Mouse (Mus musculus): ENCODE results near the gene Speg.
A peak's percentile ranks its signal among the peaks of the same experiment; 100 is the strongest.

Speg gene

GRCm38 (mm10) chr1:75442171-75442570 is 67.1 kb downstream of the Speg start:
- DNase-seq (ENCODE audit: low read depth, low spot score) = no peak

GRCm38 (mm10) chr1:75442811-75443210 is 67.7 kb downstream of the Speg start:
- no peak for DNase-seq (ENCODE audit: low read depth, low spot score)

GRCm38 (mm10) chr1:75443247-75444024 is 68.3 kb downstream of the Speg start:
- no peak for DNase-seq (ENCODE audit: low read depth, low spot score)

GRCm38 (mm10) chr1:75444208-75444607 is 69.1 kb downstream of the Speg start:
- DNase-seq (ENCODE audit: low read depth, low spot score) = no peak

- DNase-seq (ENCODE audit: low read depth, low spot score) = no peak
These were observed 70.1 kb downstream of the Speg start for GRCm38 (mm10) chr1:75445141-75445701.

GRCm38 (mm10) chr1:75445751-75446611 is 70.9 kb downstream of the Speg start:
- DNase-seq (ENCODE audit: low read depth, low spot score) = peak; percentile 87

GRCm38 (mm10) chr1:75446656-75447055 is 71.6 kb downstream of the Speg start:
- peak; percentile 77 for DNase-seq (ENCODE audit: low read depth, low spot score)

GRCm38 (mm10) chr1:75447265-75448051 is 72.4 kb downstream of the Speg start:
- DNase-seq (ENCODE audit: low read depth, low spot score) = no peak

GRCm38 (mm10) chr1:75448052-75448431 is 72.9 kb downstream of the Speg start:
- DNase-seq (ENCODE audit: low read depth, low spot score) = no peak

- no peak for DNase-seq (ENCODE audit: low read depth, low spot score)
These were observed 73.8 kb downstream of the Speg start for GRCm38 (mm10) chr1:75448937-75449336.

- DNase-seq (ENCODE audit: low read depth, low spot score) = no peak
These were observed 74.5 kb downstream of the Speg start for GRCm38 (mm10) chr1:75449377-75450135.

- DNase-seq (ENCODE audit: low read depth, low spot score) = no peak
These were observed 75.4 kb downstream of the Speg start, which contains the start of gene Asic4 for GRCm38 (mm10) chr1:75450314-75451005. Gene Asic4 (plus strand): TSS chr1:75450436.

- no peak for DNase-seq (ENCODE audit: low read depth, low spot score)
These were observed 76.8 kb downstream of the Speg start for GRCm38 (mm10) chr1:75451900-75452299.

- DNase-seq (ENCODE audit: low read depth, low spot score) = no peak
These were observed 80.3 kb downstream of the Speg start for GRCm38 (mm10) chr1:75455433-75455832.

- no peak for DNase-seq (ENCODE audit: low read depth, low spot score)
These were observed 80.9 kb downstream of the Speg start for GRCm38 (mm10) chr1:75455948-75456347.

GRCm38 (mm10) chr1:75456746-75457564 is 81.9 kb downstream of the Speg start:
- no peak for DNase-seq (ENCODE audit: low read depth, low spot score)

GRCm38 (mm10) chr1:75457710-75458024 is 82.6 kb downstream of the Speg start:
- peak; percentile 75 for DNase-seq (ENCODE audit: low read depth, low spot score)

GRCm38 (mm10) chr1:75458025-75458788 is 83.1 kb downstream of the Speg start:
- peak; percentile 72 for DNase-seq (ENCODE audit: low read depth, low spot score)

Data from mesoderm, embryonic 11.5 days (tissue).